ENCODE assay signal across 10 mouse cellular contexts in genomic region chr17:70845543-70845942, GRCm38 (mm10). TPM values are rescaled to one million over a fixed set of nuclear protein-coding genes. Genes with fewer than 3 reads are reported as not detected.
A peak's percentile ranks its signal among the peaks of the same experiment; 100 is the strongest.
DNase-seq lines count a peak whose midpoint lies in the region; ATAC-seq and TF ChIP-seq lines count a peak whose summit lies in the region.
"Had no signal": no experiment of that assay in that cellular context is flagged by ENCODE, and none has a peak within 500 bp of the region (broad histone marks: within the 10 kb centered on the region; RNA-seq: fewer than 3 reads in every experiment).

No protein-coding gene starts in this region.

- WGBS in liver, adult 2 months, result 18% methylated on average over 2 of the region's 2 CpGs
- WGBS in liver, embryonic 12.5 days (ENCODE audit: insufficient replicate concordance), result 63% methylated on average over 2 of the region's 2 CpGs
- WGBS in stomach, embryonic 15.5 days, result 49% methylated on average over 2 of the region's 2 CpGs

- no peaks in the 10 kb centered on the region for H3K9me3 ChIP-seq in liver, embryonic 12.5 days (replicated peaks)
- no peaks in the 10 kb centered on the region for H3K9me3 ChIP-seq in stomach, embryonic 15.5 days

- peaks cover 18% of the 10 kb centered on the region for H3K4me1 ChIP-seq in liver, adult 2 months (ENCODE audit: control insufficient read depth, insufficient read depth, low read length)
- peaks cover 23% of the 10 kb centered on the region for H3K4me1 ChIP-seq in liver, embryonic 12.5 days
- peaks cover 18% of the 10 kb centered on the region for H3K4me1 ChIP-seq in stomach, embryonic 15.5 days

- no peak overlapping the region for H3K4me3 ChIP-seq in liver, adult 2 months (ENCODE audit: insufficient read depth, low read depth, low read length)
- no peak overlapping the region for H3K4me3 ChIP-seq in liver, embryonic 12.5 days
- no peak overlapping the region for H3K4me3 ChIP-seq in stomach, embryonic 15.5 days (replicated peaks)

- TF ChIP-seq CTCF in liver, adult 2 months (IDR thresholded peaks at IDR 0.05; ENCODE audit: low read depth, low read length), result no peak

- no peaks in the 10 kb centered on the region for H3K27me3 ChIP-seq in liver, adult 2 months (ENCODE audit: control insufficient read depth, insufficient read depth, low read length)
- peaks cover 21% of the 10 kb centered on the region for H3K27me3 ChIP-seq in liver, embryonic 12.5 days (replicated peaks)
- no peaks in the 10 kb centered on the region for H3K27me3 ChIP-seq in stomach, embryonic 15.5 days (replicated peaks)

- H3K27ac ChIP-seq in liver, adult 2 months (replicated peaks; ENCODE audit: insufficient read depth, low read depth, low read length), result peak overlapping the region; percentile 75
- no peak overlapping the region for H3K27ac ChIP-seq in liver, embryonic 12.5 days
- peak overlapping the region; percentile 80 for H3K27ac ChIP-seq in stomach, embryonic 15.5 days

- DNase-seq in liver, adult 2 months (ENCODE audit: extremely low read depth, low read depth, low spot score), result peak; percentile 98
- peak; percentile 61 for DNase-seq in kidney, postnatal 14 days
- DNase-seq in adrenal gland, postnatal 25 days, result no peak
- no peak for DNase-seq in spleen, postnatal 36 days (ENCODE audit: low spot score in 2 of 2)
- DNase-seq: thymus, postnatal 14 days had no signal

- H3K9ac ChIP-seq in liver, adult 2 months (ENCODE audit: low read depth, low read length), result no peak overlapping the region
- no peak overlapping the region for H3K9ac ChIP-seq in liver, embryonic 12.5 days
- no peak overlapping the region for H3K9ac ChIP-seq in stomach, embryonic 15.5 days

- peaks cover 17% of the 10 kb centered on the region for H3K36me3 ChIP-seq in liver, adult 2 months (ENCODE audit: control insufficient read depth, insufficient read depth, low read length)
- H3K36me3 ChIP-seq in liver, embryonic 12.5 days, result peaks cover 26% of the 10 kb centered on the region
- 0 out of 2 replicates have a peak, but pooled peaks cover 7% of the 10 kb centered on the region for H3K36me3 ChIP-seq in stomach, embryonic 15.5 days

- no peak for TF ChIP-seq POLR2A in liver, adult 2 months (IDR thresholded peaks at IDR 0.05; ENCODE audit: extremely low read depth, insufficient read depth, low read length)

- ATAC-seq in liver, embryonic 12.5 days, result no peak
- ATAC-seq in activated CD4-positive, CD25-positive, alpha-beta regulatory T cell, adult 4 months, result peak; percentile 6
- ATAC-seq in stomach, embryonic 15.5 days (ENCODE audit: insufficient read depth, low FRiP score, low read depth), result peak; percentile 64
- ATAC-seq in megakaryocyte, adult 5-6 weeks (ENCODE audit: poor library complexity, severe bottlenecking), result no peak
- ATAC-seq: inflammation-experienced regulatory T-cells, adult 6 months had no signal

- no peak overlapping the region for H3K4me2 ChIP-seq in liver, embryonic 12.5 days
- H3K4me2 ChIP-seq in stomach, embryonic 15.5 days, result peak overlapping the region; percentile 30; the same call in 1 of the 2 replicates

- H3K79me2 ChIP-seq in liver, adult 2 months (ENCODE audit: control insufficient read depth, insufficient read depth, low read length), result peaks cover 7% of the 10 kb centered on the region; the same call in 1 of the 2 replicates

RNA-seq across cellular contexts. Expression of gene Tgif1, which starts 7.8 kb away (rescaled TPM):
- 10.6 and 16.2 TPM in 2 replicates for total RNA-seq in liver, adult 2 months (2014; rRNA removed)
- 14.5 and 17.0 TPM in 2 replicates for polyA plus RNA-seq in liver, adult 2 months (2012; rRNA removed)
- 13.3 and 13.8 TPM in 2 replicates for polyA plus RNA-seq in liver, embryonic 12.5 days (2016; fragmentation: Nextera tagmentation; extraction: Ambion mirVana)
- polyA plus RNA-seq in activated CD4-positive, CD25-positive, alpha-beta regulatory T cell, adult 4 months (2017; shearing (Covaris generic)), result 10 to 100 TPM; 38.4 to 58.2 TPM
- polyA plus RNA-seq in stomach, embryonic 15.5 days (2015; fragmentation: Nextera tagmentation; extraction: Ambion mirVana), result 60.7 and 66.8 TPM in 2 replicates
- 73.0 and 74.7 TPM in 2 replicates for total RNA-seq in adrenal gland, postnatal 25 days (2021)
- total RNA-seq in megakaryocyte, adult 5-6 weeks (2015), result 30.7 and 40.4 TPM in 2 replicates
- 15.8 and 21.6 TPM in 2 replicates for total RNA-seq in megakaryocyte, adult 5-6 weeks (2017)

Comparison
In these comparisons a context has a peak if more than half of its experiments do, and no peak if none do; other contexts are left out.
1. DNase-seq: peak in liver, adult 2 months (single experiment) and kidney, postnatal 14 days (single experiment); none in adrenal gland, postnatal 25 days (single experiment) and spleen, postnatal 36 days (0 of 2).
2. ATAC-seq: peak in activated CD4-positive, CD25-positive, alpha-beta regulatory T cell, adult 4 months (single experiment) and stomach, embryonic 15.5 days (single experiment); none in liver, embryonic 12.5 days (single experiment) and megakaryocyte, adult 5-6 weeks (single experiment).